Mouse (Mus musculus): ENCODE results near the gene Sash1. TPM values are rescaled to one million over a fixed set of nuclear protein-coding genes. Genes with fewer than 3 reads are reported as not detected.

The Sash1 gene
- polyA plus RNA-seq, 1 experiment from 2014 or later = 2.8 TPM

DNA sequence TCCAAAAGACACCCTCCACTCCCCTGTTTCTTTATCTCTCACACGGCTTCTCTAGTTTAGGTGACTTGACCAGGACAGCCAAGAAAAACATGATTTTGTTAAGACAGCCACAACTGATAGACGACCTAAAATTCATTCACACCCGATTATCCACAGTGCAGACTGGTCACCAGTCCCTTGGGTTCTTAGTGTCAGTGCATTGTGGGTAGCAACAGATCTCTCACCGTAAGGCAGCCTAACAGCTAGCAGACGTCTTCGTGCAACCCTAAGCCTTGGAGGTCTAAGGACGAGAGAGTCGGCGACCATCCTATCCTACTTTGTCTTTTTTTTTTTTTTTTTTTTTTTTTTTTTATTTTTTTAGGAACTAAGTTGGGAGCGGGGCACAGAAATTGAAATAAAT lies 34.2 kb downstream of the Sash1 start:
- WGBS = 93% methylated on average over 10 of the region's 10 CpGs
- no peak overlapping the region for H3K4me2 ChIP-seq (replicated peaks; ENCODE audit: low read depth)
- H3K27ac ChIP-seq (ENCODE audit: low read depth, low read length) = no peak overlapping the region
- H3K4me3 ChIP-seq (ENCODE audit: low read depth, low read length) = no peak overlapping the region
- peaks cover 10% of the 10 kb centered on the region; the same call in 1 of the 2 replicates for H3K36me3 ChIP-seq (ENCODE audit: control insufficient read depth, insufficient read depth)
- no peaks in the 10 kb centered on the region for H3K9me3 ChIP-seq (ENCODE audit: control insufficient read depth)
- no peaks in the 10 kb centered on the region for H3K27me3 ChIP-seq (replicated peaks; ENCODE audit: control insufficient read depth, insufficient read depth, low read length)
- TF ChIP-seq CTCF (IDR thresholded peaks at IDR 0.05; ENCODE audit: low read depth) = no peak
- H3K4me1 ChIP-seq (replicated peaks; ENCODE audit: control insufficient read depth, insufficient read depth, low read length) = no peaks in the 10 kb centered on the region
- ATAC-seq = no peak
- H3K9ac ChIP-seq (ENCODE audit: low read depth, low read length) = no peak overlapping the region

DNA sequence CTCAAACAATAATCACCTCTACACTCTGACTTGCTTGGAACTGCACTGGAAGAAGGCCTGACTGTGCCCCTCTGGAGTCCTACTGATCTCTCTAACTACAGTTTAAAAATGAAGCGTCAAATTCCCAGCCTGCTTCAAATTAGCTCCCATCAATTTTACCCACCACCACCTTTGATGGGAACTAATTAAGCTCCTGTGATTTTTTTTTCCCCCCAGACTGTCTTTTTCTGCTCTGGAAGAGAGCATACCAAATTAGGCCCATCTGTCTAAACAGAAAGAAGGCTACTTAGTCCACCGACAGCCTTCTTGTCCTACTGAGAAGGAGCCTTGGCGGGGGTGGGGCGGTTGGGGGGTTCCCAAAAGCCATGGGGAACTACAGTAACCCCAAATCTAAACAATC lies 37.9 kb downstream of the Sash1 start:
- H3K36me3 ChIP-seq (ENCODE audit: control insufficient read depth, insufficient read depth) = peaks cover 10% of the 10 kb centered on the region; the same call in 1 of the 2 replicates
- WGBS = 89% methylated on average over 4 of the region's 4 CpGs
- no peak for TF ChIP-seq CTCF (IDR thresholded peaks at IDR 0.05; ENCODE audit: low read depth)

DNA sequence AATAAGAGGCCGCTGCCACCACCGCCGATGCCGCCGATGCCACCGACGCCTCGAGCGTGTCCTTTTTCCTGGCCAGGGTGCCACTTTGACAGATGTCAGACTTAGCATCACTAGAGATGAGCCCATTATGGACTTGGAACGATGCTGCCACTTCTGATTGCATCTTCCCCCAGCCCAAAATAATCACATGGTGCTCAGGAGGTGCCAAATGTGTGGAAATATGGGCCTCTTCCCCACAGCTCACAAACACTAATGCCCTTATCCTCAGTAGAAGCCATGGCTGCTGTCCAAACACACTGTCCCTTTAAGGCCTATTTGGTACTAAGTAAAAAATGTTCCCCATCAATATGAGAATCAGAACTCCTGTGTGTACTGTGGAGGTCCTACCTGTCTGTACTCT lies 39.6 kb downstream of the Sash1 start:
- Histone ChIP-seq H3K27me3 (replicated peaks; ENCODE audit: control insufficient read depth, insufficient read depth, low read length) (no peaks in the 10 kb centered on the region), H3K4me3 (ENCODE audit: low read depth, low read length) (no peak overlapping the region), H3K4me2 (replicated peaks; ENCODE audit: low read depth) (no peak overlapping the region), H3K9ac (ENCODE audit: low read depth, low read length) (no peak overlapping the region), H3K9me3 (ENCODE audit: control insufficient read depth) (no peaks in the 10 kb centered on the region), H3K4me1 (replicated peaks; ENCODE audit: control insufficient read depth, insufficient read depth, low read length) (no peaks in the 10 kb centered on the region), H3K36me3 (ENCODE audit: control insufficient read depth, insufficient read depth) (peaks cover 10% of the 10 kb centered on the region; the same call in 1 of the 2 replicates), H3K27ac (ENCODE audit: low read depth, low read length) (no peak overlapping the region)
- 96% methylated on average over 10 of the region's 10 CpGs for WGBS
- no peak for TF ChIP-seq CTCF (IDR thresholded peaks at IDR 0.05; ENCODE audit: low read depth)
- ATAC-seq = no peak

More for the DNA sequence above, 37.9 kb downstream of the Sash1 start:
- H3K27me3 ChIP-seq (replicated peaks; ENCODE audit: control insufficient read depth, insufficient read depth, low read length) = no peaks in the 10 kb centered on the region
- H3K4me1 ChIP-seq (replicated peaks; ENCODE audit: control insufficient read depth, insufficient read depth, low read length) = no peaks in the 10 kb centered on the region
- no peak overlapping the region for H3K4me2 ChIP-seq (replicated peaks; ENCODE audit: low read depth)
- no peak overlapping the region for H3K9ac ChIP-seq (ENCODE audit: low read depth, low read length)
- no peak overlapping the region for H3K27ac ChIP-seq (ENCODE audit: low read depth, low read length)
- no peaks in the 10 kb centered on the region for H3K9me3 ChIP-seq (ENCODE audit: control insufficient read depth)
- no peak for ATAC-seq
- no peak overlapping the region for H3K4me3 ChIP-seq (ENCODE audit: low read depth, low read length)

- no peak for TF ChIP-seq CTCF (IDR thresholded peaks at IDR 0.05; ENCODE audit: low read depth)
- H3K9me3 ChIP-seq (ENCODE audit: control insufficient read depth) = no peaks in the 10 kb centered on the region
- no peak overlapping the region for H3K4me3 ChIP-seq (ENCODE audit: low read depth, low read length)
These were observed 40.6 kb downstream of the Sash1 start for GRCm38 (mm10) chr10:8845230-8845770.

DNA sequence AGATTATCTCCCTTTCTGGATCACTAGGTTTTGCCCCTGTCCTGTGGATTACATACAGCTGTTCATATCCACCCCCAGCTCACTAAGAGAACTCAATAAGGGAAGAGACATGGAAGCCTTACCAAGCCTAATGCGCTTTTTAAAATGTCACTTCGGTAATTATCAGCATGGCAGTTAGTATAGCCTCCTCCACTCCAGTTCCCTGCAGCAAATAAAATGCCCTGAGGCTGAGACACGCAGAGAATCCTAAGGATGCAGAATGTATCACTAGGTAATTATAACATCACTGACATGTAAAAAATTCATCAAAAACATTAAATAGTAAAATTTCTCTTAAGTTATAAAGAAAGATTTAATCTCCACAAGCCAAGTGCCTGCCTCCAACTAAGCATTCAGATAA lies 45.9 kb downstream of the Sash1 start:
- no peaks in the 10 kb centered on the region for H3K27me3 ChIP-seq (replicated peaks; ENCODE audit: control insufficient read depth, insufficient read depth, low read length)
- H3K9ac ChIP-seq (ENCODE audit: low read depth, low read length) = no peak overlapping the region
- H3K9me3 ChIP-seq (ENCODE audit: control insufficient read depth) = no peaks in the 10 kb centered on the region
- no peak overlapping the region for H3K4me2 ChIP-seq (replicated peaks; ENCODE audit: low read depth)
- H3K4me1 ChIP-seq (replicated peaks; ENCODE audit: control insufficient read depth, insufficient read depth, low read length) = no peaks in the 10 kb centered on the region
- no peak overlapping the region for H3K4me3 ChIP-seq (ENCODE audit: low read depth, low read length)
- H3K36me3 ChIP-seq (ENCODE audit: control insufficient read depth, insufficient read depth) = no peaks in the 10 kb centered on the region
- no peak for ATAC-seq
- H3K27ac ChIP-seq (ENCODE audit: low read depth, low read length) = no peak overlapping the region
- TF ChIP-seq CTCF (IDR thresholded peaks at IDR 0.05; ENCODE audit: low read depth) = no peak
- 90% methylated on average over 3 of the region's 3 CpGs for WGBS

More at GRCm38 (mm10) chr10:8845230-8845770, 40.6 kb downstream of the Sash1 start:
- Histone ChIP-seq H3K27ac (ENCODE audit: low read depth, low read length) (no peak overlapping the region), H3K9ac (ENCODE audit: low read depth, low read length) (no peak overlapping the region), H3K36me3 (ENCODE audit: control insufficient read depth, insufficient read depth) (peaks cover 10% of the 10 kb centered on the region; the same call in 1 of the 2 replicates), H3K27me3 (replicated peaks; ENCODE audit: control insufficient read depth, insufficient read depth, low read length) (no peaks in the 10 kb centered on the region), H3K4me2 (replicated peaks; ENCODE audit: low read depth) (no peak overlapping the region), H3K4me1 (replicated peaks; ENCODE audit: control insufficient read depth, insufficient read depth, low read length) (no peaks in the 10 kb centered on the region)
- ATAC-seq = no peak
- 63% methylated on average over 2 of the region's 2 CpGs for WGBS

DNA sequence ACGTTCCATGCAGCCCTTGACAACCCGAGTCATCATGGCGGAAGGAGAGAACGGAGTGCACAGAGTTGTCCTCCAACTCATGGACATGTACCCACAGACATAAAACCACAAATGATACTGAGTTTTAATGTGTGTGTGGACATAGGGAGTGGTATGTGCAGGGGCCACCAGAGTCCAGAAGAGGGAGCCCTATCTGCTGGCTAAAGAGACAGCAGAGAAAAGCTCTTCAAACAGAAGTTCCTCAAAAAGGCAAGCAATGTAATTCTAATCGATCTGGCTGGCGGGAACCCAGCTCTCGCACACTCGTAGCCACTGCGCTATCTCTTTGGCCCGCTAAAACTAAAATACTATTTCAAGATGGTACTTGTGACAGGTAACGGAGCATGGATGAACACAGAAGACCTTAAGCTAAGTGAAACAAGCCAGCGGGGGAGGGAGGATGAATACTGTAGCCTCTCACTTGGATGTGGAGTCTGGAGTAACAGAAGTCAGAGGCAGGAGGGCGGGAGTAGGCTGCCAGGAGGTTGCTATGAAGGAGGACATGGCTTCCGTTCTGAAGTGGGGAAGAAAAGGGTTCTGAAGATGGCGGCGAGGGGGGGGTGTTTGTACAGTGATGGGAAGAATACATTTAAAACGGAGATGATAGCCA lies 51.9 kb downstream of the Sash1 start:
- no peak overlapping the region for H3K27ac ChIP-seq (ENCODE audit: low read depth, low read length)
- H3K36me3 ChIP-seq (ENCODE audit: control insufficient read depth, insufficient read depth) = no peaks in the 10 kb centered on the region
- no peaks in the 10 kb centered on the region for H3K4me1 ChIP-seq (replicated peaks; ENCODE audit: control insufficient read depth, insufficient read depth, low read length)
- no peak overlapping the region for H3K4me3 ChIP-seq (ENCODE audit: low read depth, low read length)
- H3K4me2 ChIP-seq (replicated peaks; ENCODE audit: low read depth) = no peak overlapping the region
- peak; percentile 72 for TF ChIP-seq CTCF (IDR thresholded peaks at IDR 0.05; ENCODE audit: low read depth)
- H3K9me3 ChIP-seq (ENCODE audit: control insufficient read depth) = no peaks in the 10 kb centered on the region
- no peak for ATAC-seq
- 89% methylated on average over 17 of the region's 17 CpGs for WGBS
- no peak overlapping the region for H3K9ac ChIP-seq (ENCODE audit: low read depth, low read length)
- H3K27me3 ChIP-seq (replicated peaks; ENCODE audit: control insufficient read depth, insufficient read depth, low read length) = no peaks in the 10 kb centered on the region

Measured in intestine, postnatal 0 days (tissue).